Comparison of ENCODE assay signal across 19 mouse cellular contexts in the genomic region with DNA sequence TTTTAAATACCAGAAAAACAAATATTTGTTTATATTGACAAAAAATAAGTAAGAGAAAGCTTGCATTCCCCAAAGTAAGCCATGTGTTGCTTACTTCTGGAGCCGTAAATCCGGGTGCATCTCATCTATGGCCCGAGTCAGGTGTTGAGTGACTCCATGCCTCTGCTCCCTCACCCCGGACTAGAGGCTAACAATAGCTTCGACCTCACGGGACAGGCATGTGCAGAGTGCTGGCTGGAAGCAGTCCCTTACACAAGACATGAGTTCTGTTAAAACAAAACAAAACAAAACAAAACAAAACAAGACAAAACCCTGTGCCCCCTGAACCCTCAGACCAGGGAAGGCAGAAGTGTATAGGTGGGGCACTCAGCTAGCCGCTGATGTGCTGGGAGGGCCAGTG. TPM values are rescaled to one million over a fixed set of nuclear protein-coding genes. Genes with fewer than 3 reads are reported as not detected.
A peak's percentile ranks its signal among the peaks of the same experiment; 100 is the strongest.
DNase-seq lines count a peak whose midpoint lies in the region; ATAC-seq and TF ChIP-seq lines count a peak whose summit lies in the region.
"Had no signal": no experiment of that assay in that cellular context is flagged by ENCODE, and none has a peak within 500 bp of the region (broad histone marks: within the 10 kb centered on the region; RNA-seq: fewer than 3 reads in every experiment).

No protein-coding gene starts in this region.

- no peaks in the 10 kb centered on the region for H3K36me3 ChIP-seq in lung, embryonic 14.5 days (ENCODE audit: insufficient read depth)
- no peaks in the 10 kb centered on the region for H3K36me3 ChIP-seq in heart, embryonic 15.5 days
- H3K36me3 ChIP-seq in stomach, postnatal 0 days (ENCODE audit: control insufficient read depth, insufficient read depth, low read length) = no peaks in the 10 kb centered on the region
- H3K36me3 ChIP-seq: embryonic facial prominence, embryonic 13.5 days; forebrain, embryonic 15.5 days; liver, embryonic 12.5 days; midbrain, embryonic 15.5 days; stomach, embryonic 15.5 days had no signal

- H3K27me3 ChIP-seq in lung, embryonic 14.5 days (ENCODE audit: insufficient read depth, low read length) = no peaks in the 10 kb centered on the region
- H3K27me3 ChIP-seq in heart, embryonic 15.5 days = no peaks in the 10 kb centered on the region
- H3K27me3 ChIP-seq in stomach, postnatal 0 days (ENCODE audit: control insufficient read depth, insufficient read depth, low read length) = no peaks in the 10 kb centered on the region
- H3K27me3 ChIP-seq: CH12.LX; embryonic facial prominence, embryonic 13.5 days; forebrain, embryonic 15.5 days; liver, embryonic 12.5 days; midbrain, embryonic 15.5 days; stomach, embryonic 15.5 days had no signal

- WGBS in lung, embryonic 14.5 days = 41% methylated on average over 7 of the region's 7 CpGs
- WGBS in lung, adult 2 months = 48% methylated on average over 7 of the region's 7 CpGs
- 14% methylated on average over 7 of the region's 7 CpGs for WGBS in heart, embryonic 15.5 days
- WGBS in stomach, postnatal 0 days = 49% methylated on average over 7 of the region's 7 CpGs

- H3K9ac ChIP-seq in lung, embryonic 14.5 days = no peak overlapping the region
- peak overlapping the region; percentile 62 for H3K9ac ChIP-seq in heart, embryonic 15.5 days
- no peak overlapping the region for H3K9ac ChIP-seq in stomach, postnatal 0 days (ENCODE audit: low read length)
- H3K9ac ChIP-seq: forebrain, embryonic 15.5 days; liver, embryonic 12.5 days; midbrain, embryonic 15.5 days; stomach, embryonic 15.5 days had no signal

- intact Hi-C loops in left cerebral cortex, postnatal 14 days (cut with DNase I) = no loop called here

- peak; percentile 4 for DNase-seq in cerebellum, adult 9-11 months
- DNase-seq in cerebellum, adult 9-10 months = no peak
- DNase-seq in lung, embryonic 14.5 days = no peak
- DNase-seq in lung, adult 2 months = no peak
- DNase-seq in stomach, postnatal 0 days (ENCODE audit: low spot score) = no peak
- no peak for DNase-seq in frontal cortex, postnatal 25 days (ENCODE audit: low spot score in 2 of 2)
- no peak for DNase-seq in left cerebral cortex, postnatal 14 days (ENCODE audit: low spot score in 2 of 2)
- DNase-seq: cerebellum, postnatal 14 days; thymus, postnatal 25 days had no signal

- H3K9me3 ChIP-seq in lung, embryonic 14.5 days (ENCODE audit: low read depth, low read length) = no peaks in the 10 kb centered on the region
- no peaks in the 10 kb centered on the region for H3K9me3 ChIP-seq in heart, embryonic 15.5 days (replicated peaks)
- H3K9me3 ChIP-seq in stomach, postnatal 0 days (ENCODE audit: control insufficient read depth, low read length) = no peaks in the 10 kb centered on the region
- H3K9me3 ChIP-seq: embryonic facial prominence, embryonic 13.5 days; forebrain, embryonic 15.5 days; liver, embryonic 12.5 days; midbrain, embryonic 15.5 days; stomach, embryonic 15.5 days had no signal

- no peaks in the 10 kb centered on the region for H3K4me1 ChIP-seq in lung, embryonic 14.5 days (ENCODE audit: insufficient read depth)
- peaks cover 7% of the 10 kb centered on the region for H3K4me1 ChIP-seq in lung, adult 2 months (ENCODE audit: control insufficient read depth, insufficient read depth, low read length)
- H3K4me1 ChIP-seq in heart, embryonic 15.5 days (replicated peaks) = peaks cover 43% of the 10 kb centered on the region
- no peaks in the 10 kb centered on the region for H3K4me1 ChIP-seq in stomach, postnatal 0 days (replicated peaks; ENCODE audit: control insufficient read depth, insufficient read depth)
- H3K4me1 ChIP-seq: forebrain, embryonic 15.5 days; midbrain, embryonic 15.5 days had no signal

- peak overlapping the region; percentile 4; the same call in 1 of the 2 replicates for H3K4me2 ChIP-seq in lung, embryonic 14.5 days
- peak overlapping the region; percentile 62 for H3K4me2 ChIP-seq in heart, embryonic 15.5 days
- 0 out of 2 replicates have a peak overlapping the region, but pooled peaks have one; percentile 8 for H3K4me2 ChIP-seq in stomach, postnatal 0 days (replicated peaks; ENCODE audit: low read depth)
- H3K4me2 ChIP-seq: embryonic facial prominence, embryonic 13.5 days; forebrain, embryonic 15.5 days; liver, embryonic 12.5 days; midbrain, embryonic 15.5 days; stomach, embryonic 15.5 days had no signal

- no peak for TF ChIP-seq EP300 in stomach, postnatal 0 days (optimal IDR thresholded peaks at IDR 0.05)

- no peak overlapping the region for H3K27ac ChIP-seq in lung, embryonic 14.5 days (ENCODE audit: low read depth)
- peak overlapping the region; percentile 99 for H3K27ac ChIP-seq in heart, embryonic 15.5 days
- peak overlapping the region; percentile 45; the same call in 1 of the 2 replicates for H3K27ac ChIP-seq in stomach, postnatal 0 days (replicated peaks)
- H3K27ac ChIP-seq: embryonic facial prominence, embryonic 13.5 days; forebrain, embryonic 15.5 days; hindbrain, postnatal 0 days; layer of hippocampus, adult 2 months; liver, embryonic 12.5 days; midbrain, embryonic 15.5 days; stomach, embryonic 15.5 days had no signal

- TF ChIP-seq POLR2A in lung, adult 2 months (IDR thresholded peaks at IDR 0.05; ENCODE audit: borderline replicate concordance, extremely low read depth, low read depth, low read length) = no peak

- no peak for ATAC-seq in lung, embryonic 14.5 days (ENCODE audit: insufficient read depth)
- ATAC-seq in heart, embryonic 15.5 days (replicated peaks; ENCODE audit: insufficient number of reproducible peaks, insufficient read depth, low FRiP score, low read depth) = peak; percentile 91
- ATAC-seq in stomach, postnatal 0 days (ENCODE audit: low FRiP score, low TSS enrichment) = 0 out of 2 replicates have a peak, but pooled peaks have one; percentile 43
- ATAC-seq: forebrain, embryonic 15.5 days; hindbrain, postnatal 0 days; liver, embryonic 12.5 days; midbrain, embryonic 15.5 days had no signal

- TF ChIP-seq CTCF in lung, embryonic 14.5 days (IDR thresholded peaks at IDR 0.05; ENCODE audit: low read depth) = no peak
- no peak for TF ChIP-seq CTCF in lung, adult 2 months (IDR thresholded peaks at IDR 0.05; ENCODE audit: insufficient read depth, low read length)
- TF ChIP-seq CTCF in stomach, postnatal 0 days (IDR thresholded peaks at IDR 0.05; ENCODE audit: low read depth) = no peak

- H3K4me3 ChIP-seq in lung, embryonic 14.5 days (ENCODE audit: low read depth, low read length) = no peak overlapping the region
- H3K4me3 ChIP-seq in lung, adult 2 months (replicated peaks; ENCODE audit: extremely low read depth, low read depth, low read length) = no peak overlapping the region
- H3K4me3 ChIP-seq in heart, embryonic 15.5 days = 0 out of 2 replicates have a peak overlapping the region, but pooled peaks have one; percentile 20
- H3K4me3 ChIP-seq in stomach, postnatal 0 days (ENCODE audit: low read depth, low read length) = no peak overlapping the region
- H3K4me3 ChIP-seq: embryonic facial prominence, embryonic 13.5 days; forebrain, embryonic 15.5 days; layer of hippocampus, adult 2 months; left cerebral cortex, adult 2 months; liver, embryonic 12.5 days; midbrain, embryonic 15.5 days; stomach, embryonic 15.5 days had no signal

RNA-seq across cellular contexts. Expression of gene Raf1, which starts 18.7 kb away (rescaled TPM):
- 121 and 122 TPM in 2 replicates for polyA plus RNA-seq in lung, embryonic 14.5 days (2014; fragmentation: Nextera tagmentation; extraction: Ambion mirVana)
- polyA plus RNA-seq in lung, adult 2 months (2012; rRNA removed) = 98.6 and 131 TPM in 2 replicates
- polyA plus RNA-seq in heart, embryonic 15.5 days (2015; fragmentation: Nextera tagmentation; extraction: Ambion mirVana) = 90.7 and 97.4 TPM in 2 replicates
- 67.1 and 70.8 TPM in 2 replicates for polyA plus RNA-seq in stomach, postnatal 0 days (2015; fragmentation: Nextera tagmentation; extraction: Ambion mirVana)
- total RNA-seq in left cerebral cortex, postnatal 14 days (2021) = 100 to 1,000 TPM; 101 to 109 TPM

Comparison
In these comparisons a context has a peak if more than half of its experiments do, and no peak if none do; other contexts are left out.
1. H3K4me2 ChIP-seq: peak in every context shown above with its lines; median percentile 62 in heart, embryonic 15.5 days; 8 in stomach, postnatal 0 days; 4 in lung, embryonic 14.5 days.